Mouse (Mus musculus) naive thymus-derived CD4-positive, alpha-beta T cell, adult 5 months (primary cell): ENCODE measurements around the gene Dhtkd1. TPM values are rescaled to one million over a fixed set of nuclear protein-coding genes. Genes with fewer than 3 reads are reported as not detected.

Experiments
- polyA plus RNA-seq: library from polyadenylated mRNA; unstranded; fragments of 100-300 nt; shearing (Covaris generic); gene quantifications from one replicate; pipeline ENCODE4 v1.2.1, GENCODE M21; 2017

Gene Dhtkd1
- polyA plus RNA-seq, result not detected

DNA sequence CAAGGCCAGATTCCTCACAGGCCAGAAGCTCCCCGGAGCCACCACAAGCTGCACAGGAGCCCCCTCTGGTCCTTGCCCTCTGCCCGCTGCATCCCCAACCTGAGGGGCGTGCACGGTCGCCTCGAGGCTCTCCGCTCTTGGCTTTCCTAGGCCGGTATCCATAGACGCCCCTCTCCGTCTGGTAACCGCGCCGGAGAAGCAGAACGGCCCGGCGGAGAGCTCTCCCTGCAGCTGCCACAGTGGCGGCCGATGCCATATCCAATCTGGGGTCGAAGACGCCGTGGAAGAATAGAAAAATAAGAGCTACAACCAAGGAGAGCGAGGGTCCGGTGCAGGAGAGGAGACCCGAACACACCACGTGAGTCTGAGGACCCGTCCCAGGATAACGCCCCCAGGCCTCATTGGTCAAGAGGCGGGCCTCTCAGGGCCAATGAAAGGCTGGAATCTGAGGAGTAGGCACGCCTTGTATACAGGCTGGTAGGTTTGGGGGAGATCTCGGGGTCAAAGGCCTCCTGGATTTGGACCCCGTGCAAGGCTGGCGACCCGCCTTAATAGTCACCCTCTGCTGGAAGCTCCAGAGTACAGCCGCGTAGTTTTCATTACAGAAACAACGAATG, at the start of gene Dhtkd1:
TSS of gene Dhtkd1 (minus strand) at position 377 of the 617 bp plus-strand sequence.

DNA sequence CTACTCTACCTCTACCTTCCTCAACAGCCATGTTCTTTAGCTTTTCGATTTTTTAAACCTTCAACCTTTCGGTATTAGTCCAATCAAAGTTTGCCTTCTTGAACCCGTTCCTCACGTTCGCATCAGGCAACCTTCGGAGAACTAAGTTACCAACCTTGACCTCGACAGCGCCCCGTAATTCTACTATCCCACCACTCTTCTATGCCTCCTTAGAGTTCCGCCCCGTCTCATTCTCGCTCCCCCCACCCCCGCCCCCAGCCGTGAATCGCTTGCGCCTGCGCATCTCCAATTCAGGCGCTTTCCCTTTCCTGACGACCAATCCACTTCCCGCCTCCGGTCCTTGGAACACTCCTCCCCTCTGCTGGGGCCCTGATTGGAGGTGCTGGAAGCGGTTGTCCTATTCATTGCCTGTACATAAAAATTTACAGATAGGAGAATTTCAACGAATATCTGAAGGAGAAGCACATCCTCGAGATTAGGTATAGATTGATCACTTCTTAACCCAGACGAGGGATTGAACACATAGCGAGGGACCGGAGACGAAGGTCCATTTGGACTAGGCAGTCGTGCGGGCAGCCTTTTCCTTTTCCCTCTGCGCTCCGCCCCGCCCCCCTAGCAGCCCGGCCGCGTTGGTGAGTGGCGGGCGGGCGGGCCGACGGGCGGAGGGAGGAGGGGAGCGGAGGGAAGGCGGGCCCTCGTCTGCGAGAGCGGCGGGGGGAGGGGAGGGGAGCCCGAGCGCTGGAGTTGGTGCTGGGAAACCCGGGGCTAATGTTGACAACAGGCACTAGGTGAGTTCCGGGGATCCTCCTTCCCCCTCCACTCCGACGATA, 8.4 kb upstream of the Dhtkd1 start, which contains the start of gene Upf2:
TSS of gene Upf2 (plus strand) at position 704 of the 830 bp plus-strand sequence.

DNA sequence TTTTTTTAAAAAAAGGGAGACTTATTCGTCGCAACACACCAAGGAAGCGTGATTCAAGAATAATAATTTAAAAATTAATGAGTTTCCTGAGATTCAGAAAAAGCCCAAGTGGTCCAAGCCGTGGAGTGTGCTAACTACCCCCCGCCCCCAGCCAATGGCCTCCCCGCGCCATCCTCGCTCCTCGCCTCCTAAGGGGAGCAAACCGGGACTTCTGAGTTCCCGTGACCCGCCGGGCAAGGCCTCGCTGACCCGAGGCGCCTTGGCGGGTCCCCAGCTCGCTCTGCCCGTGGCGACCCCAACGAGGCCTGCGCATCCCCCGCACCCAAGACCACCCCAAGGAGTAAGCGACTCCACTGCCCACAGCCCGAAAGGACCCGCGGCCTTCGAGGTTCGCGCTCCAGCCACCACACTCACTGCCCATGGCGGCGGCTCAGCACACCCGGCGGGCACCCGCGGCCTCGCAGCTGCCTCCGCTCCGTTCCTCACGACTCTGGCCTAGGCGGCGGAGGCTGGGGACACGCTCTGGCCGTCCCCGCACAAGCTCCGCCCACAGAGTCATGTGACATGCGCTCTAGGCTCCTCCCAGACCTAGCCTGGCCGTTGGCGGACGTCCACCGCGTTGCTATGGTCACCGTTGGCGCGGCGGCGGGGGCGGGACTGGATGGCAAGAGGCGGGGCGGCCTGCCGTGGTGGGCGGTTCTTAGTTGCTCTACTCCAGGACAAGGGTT, 47.6 kb downstream of the Dhtkd1 start, which contains the start of gene Sec61a2:
TSS of gene Sec61a2 (minus strand) at position 590 of the 728 bp plus-strand sequence.

DNA sequence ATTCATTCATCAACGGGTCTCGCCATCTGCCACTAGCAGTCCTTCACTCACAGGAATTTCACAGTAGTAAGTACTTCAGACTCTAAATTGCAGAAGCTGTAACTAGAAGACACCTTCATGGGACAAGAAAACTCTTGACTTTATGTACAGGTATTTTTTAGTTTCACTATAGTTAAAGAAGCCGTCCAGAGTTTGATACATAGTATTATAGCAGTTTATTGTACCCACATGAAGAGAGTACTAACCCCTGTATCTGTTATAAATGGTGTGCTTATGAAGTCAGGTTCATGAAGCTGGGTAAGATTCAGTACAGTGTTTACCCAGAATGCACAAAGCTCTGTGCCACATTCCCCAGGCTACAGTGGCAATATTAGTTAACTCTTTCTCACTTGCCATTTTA, 79.8 kb downstream of the Dhtkd1 start, which contains the start of gene Gm13199:
TSS of gene Gm13199 (minus strand) at position 101 of the 400 bp plus-strand sequence.

Other genes with a start within 250 kb of the Dhtkd1 start
- gene Camk1d, start 228.3 kb downstream of the Dhtkd1 start, polyA plus RNA-seq, result 59.7 TPM
- gene Nudt5, start 97.8 kb downstream of the Dhtkd1 start, polyA plus RNA-seq, result 21.5 TPM
- 119 TPM for gene Cdc123, start 97.6 kb downstream of the Dhtkd1 start, polyA plus RNA-seq
- 1.9 TPM for gene Gm13199, start 79.9 kb downstream of the Dhtkd1 start, polyA plus RNA-seq
- 21.7 TPM for gene Sec61a2, start 47.4 kb downstream of the Dhtkd1 start, polyA plus RNA-seq
- 19.7 TPM for gene Upf2, start 8.7 kb upstream of the Dhtkd1 start, polyA plus RNA-seq
- not detected for gene Proser2, start 187.4 kb upstream of the Dhtkd1 start, polyA plus RNA-seq